Mouse (Mus musculus): ENCODE data around the gene Sh3bp5l. TPM values are rescaled to one million over a fixed set of nuclear protein-coding genes. Genes with fewer than 3 reads are reported as not detected.
"Not testable (repeated sequence)": the region's sequence is repeated elsewhere in the genome, so short reads cannot be mapped to it uniquely, and the experiment has no call there.

Sh3bp5l gene
- polyA plus RNA-seq, 2 experiments: 24.4 to 25.6 TPM

DNA sequence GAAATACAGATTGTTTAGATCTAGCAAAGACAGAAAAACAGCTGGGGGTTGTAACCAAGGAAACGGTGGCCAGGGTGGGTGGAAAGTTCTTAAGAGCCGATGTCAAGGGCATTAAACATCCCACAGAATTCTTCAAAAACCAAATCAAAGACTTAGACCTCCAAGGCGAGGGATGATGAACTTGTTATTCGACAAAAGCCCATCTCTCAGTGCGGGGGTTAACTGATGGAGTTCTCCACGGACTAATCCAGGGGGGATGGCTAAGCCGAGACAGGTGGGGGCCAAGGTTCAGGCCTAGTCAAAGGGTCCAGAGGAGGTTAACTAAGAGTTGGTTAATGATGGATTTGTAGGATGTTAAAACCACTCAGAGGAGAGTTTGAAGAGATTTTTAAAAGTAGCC is 26.9 kb upstream of the Sh3bp5l start:
- no peak for ATAC-seq (ENCODE audit: low FRiP score, low read depth)
- no peak overlapping the region for H3K27ac ChIP-seq (replicated peaks; ENCODE audit: low read depth, low read length)
- WGBS: 26% methylated on average over 7 of the region's 7 CpGs
- H3K36me3 ChIP-seq (ENCODE audit: control insufficient read depth, insufficient read depth, low read length): no peaks in the 10 kb centered on the region
- H3K9ac ChIP-seq (ENCODE audit: low read depth, low read length, severe bottlenecking): no peak overlapping the region
- no peak for TF ChIP-seq POLR2A (IDR thresholded peaks at IDR 0.05; ENCODE audit: borderline replicate concordance, extremely low read depth, insufficient read depth, insufficient read length)
- H3K9me3 ChIP-seq (ENCODE audit: control insufficient read depth, low read length): no peaks in the 10 kb centered on the region
- DNase-seq (ENCODE audit: low spot score): no peak
- H3K4me3 ChIP-seq (replicated peaks; ENCODE audit: low read length): no peak overlapping the region; the same call in 1 of the 2 replicates
- no peaks in the 10 kb centered on the region for H3K27me3 ChIP-seq (ENCODE audit: control insufficient read depth, insufficient read depth, low read length)
- H3K4me2 ChIP-seq (replicated peaks; ENCODE audit: low read depth, low read length, severe bottlenecking): peak overlapping the region; percentile 34
- peaks cover 21% of the 10 kb centered on the region for H3K4me1 ChIP-seq (ENCODE audit: control insufficient read depth, insufficient read depth, low read length)

- peaks cover 21% of the 10 kb centered on the region for H3K4me1 ChIP-seq (ENCODE audit: control insufficient read depth, insufficient read depth, low read length)
- WGBS: 93% methylated on average over 8 of the region's 8 CpGs
- not testable (repeated sequence) for H3K9me3 ChIP-seq (ENCODE audit: control insufficient read depth, low read length); ATAC-seq (ENCODE audit: low FRiP score, low read depth); H3K9ac ChIP-seq (ENCODE audit: low read depth, low read length, severe bottlenecking); H3K27me3 ChIP-seq (ENCODE audit: control insufficient read depth, insufficient read depth, low read length); H3K36me3 ChIP-seq (ENCODE audit: control insufficient read depth, insufficient read depth, low read length); H3K4me2 ChIP-seq (replicated peaks; ENCODE audit: low read depth, low read length, severe bottlenecking); H3K27ac ChIP-seq (replicated peaks; ENCODE audit: low read depth, low read length); DNase-seq (ENCODE audit: low spot score); H3K4me3 ChIP-seq (replicated peaks; ENCODE audit: low read length)
These were observed 25.2 kb upstream of the Sh3bp5l start for GRCm38 (mm10) chr11:58305299-58305698.

DNA sequence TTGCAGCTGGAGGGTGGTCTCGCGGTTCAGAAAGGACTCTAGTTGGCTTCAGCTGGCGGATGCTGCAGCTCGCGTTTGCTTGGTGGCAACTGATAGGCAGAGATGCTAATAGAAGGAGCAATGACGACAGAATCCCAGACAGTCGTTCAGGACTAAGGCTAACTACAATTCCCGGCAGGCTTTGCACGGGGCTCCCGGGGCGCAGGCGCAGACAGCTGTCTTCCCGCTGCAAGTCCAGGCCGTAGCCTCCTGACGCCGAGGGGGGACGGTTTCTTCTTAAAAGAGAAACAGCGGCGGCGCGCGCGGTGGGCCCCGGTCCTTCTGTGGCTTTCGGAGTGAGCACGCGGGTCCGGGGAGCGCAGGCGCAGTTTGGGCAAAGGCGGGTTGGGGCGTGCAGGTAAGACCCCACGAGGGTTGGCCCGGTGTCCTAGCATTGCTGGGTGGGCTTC is 23.6 kb upstream of the Sh3bp5l start, which contains the start of gene Zfp692:
Gene Zfp692 (plus strand): TSS at position 210 of the 449 bp plus-strand sequence.
- WGBS: under 1% methylated on average over 34 of the region's 34 CpGs

DNA sequence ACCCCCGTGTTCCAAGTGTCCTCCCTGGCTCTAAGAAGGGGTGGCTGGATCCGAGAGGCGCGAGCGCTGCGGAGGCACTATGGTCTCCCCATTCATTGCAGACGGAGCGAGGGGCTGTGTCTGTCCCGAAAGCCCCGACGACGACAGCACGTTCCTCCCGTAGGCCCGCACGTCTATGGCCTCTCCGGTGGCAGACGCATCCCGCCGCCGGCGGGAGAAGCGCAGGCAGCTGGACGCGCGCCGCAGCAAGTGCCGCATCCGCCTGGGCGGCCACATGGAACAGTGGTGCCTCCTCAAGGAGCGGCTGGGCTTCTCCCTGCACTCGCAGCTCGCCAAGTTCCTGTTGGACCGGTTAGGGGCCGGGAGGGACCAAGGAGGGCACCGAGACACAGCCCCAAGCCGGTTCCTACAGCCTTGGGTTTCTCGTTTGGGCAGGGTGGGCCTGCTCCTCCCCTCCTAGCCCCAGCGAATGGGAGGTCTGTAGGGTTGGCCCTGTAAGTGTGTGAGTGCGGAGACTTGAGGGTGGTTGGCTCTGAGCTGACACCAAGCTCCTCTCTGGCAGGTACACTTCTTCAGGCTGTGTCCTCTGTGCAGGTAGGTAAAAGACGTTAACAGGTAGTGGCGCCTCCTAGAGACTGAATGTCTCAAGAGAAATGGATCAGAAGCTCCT is 23.0 kb upstream of the Sh3bp5l start:
- Histone ChIP-seq H3K9ac (ENCODE audit: low read depth, low read length, severe bottlenecking) (peak overlapping the region; percentile 64), H3K4me3 (replicated peaks; ENCODE audit: low read length) (peak overlapping the region; percentile 49), H3K27me3 (ENCODE audit: control insufficient read depth, insufficient read depth, low read length) (no peaks in the 10 kb centered on the region), H3K36me3 (ENCODE audit: control insufficient read depth, insufficient read depth, low read length) (no peaks in the 10 kb centered on the region), H3K4me2 (replicated peaks; ENCODE audit: low read depth, low read length, severe bottlenecking) (peak overlapping the region; percentile 88), H3K4me1 (ENCODE audit: control insufficient read depth, insufficient read depth, low read length) (peaks cover 15% of the 10 kb centered on the region), H3K9me3 (ENCODE audit: control insufficient read depth, low read length) (no peaks in the 10 kb centered on the region), H3K27ac (replicated peaks; ENCODE audit: low read depth, low read length) (peak overlapping the region; percentile 73)
- ATAC-seq (ENCODE audit: low FRiP score, low read depth): peak; percentile 60
- 0% methylated on average over 37 of the region's 42 CpGs for WGBS
- DNase-seq (ENCODE audit: low spot score): peak; percentile 75
- TF ChIP-seq POLR2A (IDR thresholded peaks at IDR 0.05; ENCODE audit: borderline replicate concordance, extremely low read depth, insufficient read depth, insufficient read length): no peak

More for the DNA sequence above, 23.6 kb upstream of the Sh3bp5l start, which contains the start of gene Zfp692:
- H3K4me3 ChIP-seq (replicated peaks; ENCODE audit: low read length): peak within 1 kb of the TSS; percentile 49
- DNase-seq (ENCODE audit: low spot score) (peak; percentile 96), ATAC-seq (ENCODE audit: low FRiP score, low read depth) (peak; percentile 66)
- H3K36me3 ChIP-seq (ENCODE audit: control insufficient read depth, insufficient read depth, low read length): no peaks in the 10 kb centered on the region
- no peaks in the 10 kb centered on the region for H3K9me3 ChIP-seq (ENCODE audit: control insufficient read depth, low read length)
- peak within 1 kb of the TSS; percentile 88 for H3K4me2 ChIP-seq (replicated peaks; ENCODE audit: low read depth, low read length, severe bottlenecking)
- peak within 1 kb of the TSS; percentile 73 for H3K27ac ChIP-seq (replicated peaks; ENCODE audit: low read depth, low read length)
- no peak for TF ChIP-seq POLR2A (IDR thresholded peaks at IDR 0.05; ENCODE audit: borderline replicate concordance, extremely low read depth, insufficient read depth, insufficient read length)
- H3K27me3 ChIP-seq (ENCODE audit: control insufficient read depth, insufficient read depth, low read length): no peaks in the 10 kb centered on the region
- peak within 1 kb of the TSS; percentile 64 for H3K9ac ChIP-seq (ENCODE audit: low read depth, low read length, severe bottlenecking)
- peaks cover 15% of the 10 kb centered on the region for H3K4me1 ChIP-seq (ENCODE audit: control insufficient read depth, insufficient read depth, low read length)

- no peak overlapping the region for H3K9ac ChIP-seq (ENCODE audit: low read depth, low read length, severe bottlenecking)
- H3K4me1 ChIP-seq (ENCODE audit: control insufficient read depth, insufficient read depth, low read length): peaks cover 12% of the 10 kb centered on the region
- WGBS: 92% methylated on average over 9 of the region's 9 CpGs
- no peaks in the 10 kb centered on the region for H3K9me3 ChIP-seq (ENCODE audit: control insufficient read depth, low read length)
- DNase-seq (ENCODE audit: low spot score) (no peak), ATAC-seq (ENCODE audit: low FRiP score, low read depth) (no peak)
- H3K4me3 ChIP-seq (replicated peaks; ENCODE audit: low read length): no peak overlapping the region
- H3K36me3 ChIP-seq (ENCODE audit: control insufficient read depth, insufficient read depth, low read length): no peaks in the 10 kb centered on the region
- no peak overlapping the region for H3K4me2 ChIP-seq (replicated peaks; ENCODE audit: low read depth, low read length, severe bottlenecking)
- no peak overlapping the region for H3K27ac ChIP-seq (replicated peaks; ENCODE audit: low read depth, low read length)
- TF ChIP-seq POLR2A (IDR thresholded peaks at IDR 0.05; ENCODE audit: borderline replicate concordance, extremely low read depth, insufficient read depth, insufficient read length): no peak
- H3K27me3 ChIP-seq (ENCODE audit: control insufficient read depth, insufficient read depth, low read length): no peaks in the 10 kb centered on the region
These were observed 21.9 kb upstream of the Sh3bp5l start for GRCm38 (mm10) chr11:58308661-58309060.
